Mouse (Mus musculus): Measurements from ENCODE around the gene Acaa1b.

GRCm38 (mm10) chr9:119122596-119123369 lies 34.1 kb downstream of the Acaa1b start:
- TF ChIP-seq TAL1 (IDR thresholded peaks at IDR 0.05; ENCODE audit: low read length) (no peak), GATA1 (IDR thresholded peaks at IDR 0.05; ENCODE audit: low read length) (no peak)
